Mouse (Mus musculus) spleen, adult 18-20 months (tissue): ENCODE data around the gene Cacna1i.

Experiments used
- DNase-seq, 2 experiments: peaks; one replicate each; pipeline ENCODE4 v3.0.0; 2022; ENCODE audit warnings: mixed read lengths in 2 of 2

Cacna1i gene

DNA sequence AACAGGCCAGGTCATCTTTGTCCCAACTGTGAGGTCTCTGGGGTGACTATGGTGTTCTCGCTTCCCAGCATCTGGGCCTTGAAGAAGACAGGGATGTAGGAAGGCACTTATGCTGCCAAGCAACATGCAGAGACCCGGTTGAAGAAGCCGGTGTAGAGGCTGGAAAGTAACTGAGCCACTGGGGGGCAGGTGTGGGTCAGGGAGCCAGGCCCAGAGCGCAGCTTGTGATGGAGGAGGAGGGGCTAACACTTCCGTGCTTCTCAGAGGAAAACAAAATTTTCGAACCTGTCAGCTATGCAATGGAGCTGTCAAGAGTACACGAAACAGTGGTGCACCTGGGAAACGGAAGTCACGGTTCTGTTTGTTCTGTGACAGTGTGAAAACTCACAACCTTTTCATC, 9.9 kb upstream of the Cacna1i start:
- no peak for DNase-seq

DNA sequence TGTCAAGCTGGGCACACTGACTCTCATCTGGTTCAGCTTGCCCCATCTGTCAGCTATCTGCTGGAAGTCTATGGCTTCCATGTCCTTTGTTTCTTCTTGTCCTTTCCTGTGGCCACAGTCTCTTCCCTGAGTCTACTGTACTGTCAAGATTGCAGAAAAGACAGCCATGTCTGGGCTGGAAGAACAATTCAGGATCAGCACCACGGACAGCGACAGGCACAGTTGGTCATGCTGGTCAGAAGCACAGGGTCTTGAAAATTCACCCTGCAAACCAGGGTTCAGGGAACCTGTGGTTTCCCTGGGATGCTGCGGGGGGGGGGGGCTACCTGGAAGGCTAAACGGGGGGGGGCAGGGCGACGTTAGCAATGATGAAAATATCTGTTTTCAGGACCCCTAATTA, 9.4 kb upstream of the Cacna1i start:
- DNase-seq: peak in 1 of 2 experiments; percentile 45

DNA sequence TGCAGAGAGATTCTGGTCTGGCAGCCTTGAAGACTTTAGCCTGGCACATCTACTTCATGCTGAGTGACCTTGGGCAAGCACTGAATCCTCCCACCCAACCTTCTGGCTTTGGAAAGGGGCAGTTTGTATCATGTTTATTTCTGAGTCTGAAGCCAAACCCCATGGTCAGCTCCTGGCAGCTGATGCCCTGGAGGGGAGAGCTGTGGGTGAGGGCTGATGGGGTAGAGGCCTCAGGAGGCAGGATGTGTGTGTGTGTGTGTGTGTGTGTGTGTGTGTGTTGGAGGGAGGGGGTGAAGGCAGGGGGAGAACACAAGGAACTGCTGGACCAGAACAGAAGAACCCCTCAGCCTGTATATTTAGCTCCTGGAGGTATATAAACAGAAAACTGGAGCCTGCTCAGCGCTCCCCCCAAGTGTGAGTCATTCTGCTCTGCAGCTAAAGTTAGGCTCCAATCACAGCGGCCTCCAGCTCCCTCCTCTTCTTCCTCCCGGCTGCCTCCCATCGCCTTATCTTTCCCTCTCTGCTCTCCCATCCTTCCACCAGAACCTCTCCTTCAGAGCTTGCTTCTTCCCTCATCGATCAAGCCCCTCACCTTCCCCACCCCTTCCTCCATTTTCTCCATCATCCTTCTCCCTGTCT, 8.8 kb upstream of the Cacna1i start:
- no peak for DNase-seq

DNA sequence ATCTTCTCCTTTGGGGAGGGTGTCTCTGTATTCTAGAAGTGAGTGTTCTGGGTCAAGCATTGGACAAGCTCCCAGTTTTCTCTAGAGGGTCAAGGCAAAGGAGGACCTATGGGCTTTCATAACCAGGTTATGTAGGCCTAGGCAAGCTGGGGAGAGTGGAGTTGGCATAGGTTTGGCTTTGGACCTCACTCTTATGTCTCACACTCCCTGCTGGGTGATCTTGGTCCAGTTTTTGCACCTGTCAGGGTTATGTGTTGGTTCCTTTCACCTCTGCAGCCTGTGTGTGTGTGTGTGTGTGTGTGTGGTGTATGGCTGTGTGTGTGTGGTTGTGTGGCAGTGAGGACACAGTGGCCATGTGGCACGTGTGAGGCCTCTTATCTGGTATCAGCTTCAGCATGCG, 8.0 kb upstream of the Cacna1i start:
- no peak for DNase-seq

DNA sequence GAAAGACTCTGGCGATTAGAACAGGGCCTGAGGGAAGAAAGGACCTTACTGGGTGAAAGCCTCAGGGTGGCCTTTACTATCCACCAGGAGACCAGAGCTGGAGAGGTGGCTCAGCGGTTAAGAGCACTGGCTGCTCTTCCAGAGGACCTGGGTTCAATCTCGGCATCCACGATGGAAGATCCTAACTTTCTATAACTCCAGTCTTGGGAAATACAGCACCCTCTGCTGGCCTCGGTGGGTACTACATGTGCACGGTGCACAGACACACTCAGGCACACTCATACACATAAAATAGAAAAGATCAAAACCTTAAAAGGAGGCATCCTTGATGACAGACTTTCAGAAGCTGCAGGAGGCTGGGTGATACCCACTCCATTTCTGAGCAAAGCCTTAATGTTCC, 6.4 kb upstream of the Cacna1i start:
- peak in 1 of 2 experiments; percentile 40 for DNase-seq

DNA sequence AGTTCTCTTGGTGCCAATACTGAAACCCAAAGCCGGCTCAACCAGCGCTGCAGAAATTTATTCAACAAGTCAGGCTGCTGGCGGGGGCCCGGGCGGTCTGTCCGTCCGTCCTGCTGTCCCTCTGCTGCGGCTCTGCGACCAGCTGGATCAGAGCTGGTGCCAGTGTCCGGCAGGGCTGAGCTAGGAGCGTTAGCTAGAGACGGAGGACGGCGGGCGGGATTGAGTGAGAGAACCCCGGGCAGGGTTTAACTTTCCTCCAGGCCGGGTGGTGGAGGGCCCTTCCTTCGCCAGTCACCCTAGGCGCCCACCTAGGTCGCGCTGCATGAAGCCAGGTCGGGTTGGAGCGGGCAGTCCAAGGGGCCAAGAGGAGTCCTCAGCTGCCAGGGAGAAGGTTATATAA, 998 bp downstream of the Cacna1i start:
- no peak for DNase-seq

DNA sequence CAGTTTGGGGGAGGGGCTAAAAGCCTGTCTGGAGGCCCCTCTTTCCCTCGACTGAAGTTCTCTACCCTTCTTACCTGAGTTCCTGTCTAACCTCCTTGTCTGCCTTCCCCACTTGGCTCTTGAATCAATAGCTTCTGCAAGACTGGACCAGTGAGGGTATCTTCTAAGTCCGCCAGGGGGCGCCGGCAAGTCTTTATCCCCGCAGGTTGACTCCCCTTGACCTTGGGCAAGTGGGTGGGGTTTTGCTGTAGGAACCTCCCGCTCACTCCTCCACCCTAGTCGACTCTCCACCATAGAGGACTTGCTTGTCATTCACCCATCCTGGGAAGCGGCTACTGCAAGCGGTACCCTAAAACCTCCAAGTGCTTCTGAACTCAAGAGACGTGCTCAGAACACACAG, 2.4 kb downstream of the Cacna1i start:
- DNase-seq: peak; percentile 66 to 85

DNA sequence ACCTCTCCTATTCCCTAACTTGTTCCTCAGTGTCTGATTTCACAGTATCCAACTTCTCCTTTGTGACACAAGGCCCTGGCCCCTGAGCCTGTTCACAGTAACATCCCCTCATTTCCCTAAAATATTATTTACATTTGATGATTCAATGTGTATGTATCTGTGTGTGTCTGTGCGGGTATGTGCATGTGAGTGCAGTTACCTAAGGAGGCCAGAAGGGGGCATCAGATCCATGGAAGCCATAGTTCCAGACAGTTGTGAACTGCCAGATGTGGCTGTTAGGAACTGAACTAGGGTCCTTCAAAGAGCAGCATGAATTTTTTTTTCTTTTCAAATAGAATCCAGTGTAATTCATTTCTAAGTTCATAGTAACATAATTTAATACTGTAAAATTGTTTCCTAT, 10.1 kb downstream of the Cacna1i start:
- no peak for DNase-seq

DNA sequence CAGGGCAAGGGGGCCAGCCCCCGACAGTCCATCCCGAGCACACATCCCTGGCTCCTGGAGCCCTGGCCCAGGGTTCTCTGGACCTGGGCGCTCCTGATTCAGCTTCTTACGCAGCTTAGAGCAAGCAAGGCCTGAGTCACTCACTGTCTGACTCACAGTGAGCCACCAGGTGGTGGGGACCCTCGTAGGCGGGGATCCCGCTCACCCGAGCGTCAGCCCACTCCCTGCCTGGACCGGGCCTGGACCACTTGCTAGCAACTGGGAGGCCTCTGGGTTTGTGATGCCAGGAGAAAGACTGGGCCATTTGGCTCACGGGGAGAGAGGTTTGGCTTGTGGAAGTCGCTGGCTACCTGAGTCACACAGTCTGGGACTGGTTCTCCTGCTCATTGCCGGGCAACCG, 16.7 kb downstream of the Cacna1i start:
- no peak for DNase-seq

DNA sequence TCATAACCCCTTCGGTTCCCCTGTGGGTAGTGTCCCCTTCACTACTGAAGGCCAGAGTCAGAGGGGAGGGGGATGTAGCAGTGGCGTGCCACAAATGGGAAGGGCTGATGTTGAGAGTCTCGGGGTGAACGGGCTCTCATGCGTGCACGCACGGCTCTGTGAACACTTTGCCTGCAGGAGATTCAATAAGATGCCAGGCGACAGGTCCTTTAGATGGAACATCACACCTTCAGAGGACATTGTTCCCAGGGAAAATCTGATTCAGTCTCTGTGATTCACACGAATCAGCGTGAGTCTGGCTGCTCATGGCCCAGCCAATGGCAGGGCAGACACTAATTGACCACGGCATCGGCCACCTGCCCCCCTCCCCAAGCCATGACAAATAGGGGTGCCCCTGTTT, 17.1 kb downstream of the Cacna1i start:
- DNase-seq: no peak

DNA sequence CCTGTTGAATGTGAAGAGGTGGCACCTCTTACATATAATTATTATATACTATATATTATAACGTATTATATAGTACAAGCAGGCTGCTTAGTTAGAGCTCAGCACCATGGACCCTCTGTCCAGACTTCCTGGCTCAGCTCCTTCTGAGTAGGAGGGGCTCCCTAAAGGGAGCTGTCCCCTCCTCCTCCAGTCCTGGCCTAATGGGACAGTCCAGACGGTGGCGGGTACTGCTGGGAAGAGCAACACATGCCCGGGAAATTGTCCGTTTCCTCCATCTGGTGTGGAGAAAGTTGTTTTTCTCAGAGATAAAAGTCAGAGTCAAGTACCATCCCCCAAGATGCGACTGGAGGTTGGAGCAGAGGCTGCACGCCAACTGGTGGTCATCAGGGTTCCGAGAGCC, 19.1 kb downstream of the Cacna1i start:
- no peak for DNase-seq

DNA sequence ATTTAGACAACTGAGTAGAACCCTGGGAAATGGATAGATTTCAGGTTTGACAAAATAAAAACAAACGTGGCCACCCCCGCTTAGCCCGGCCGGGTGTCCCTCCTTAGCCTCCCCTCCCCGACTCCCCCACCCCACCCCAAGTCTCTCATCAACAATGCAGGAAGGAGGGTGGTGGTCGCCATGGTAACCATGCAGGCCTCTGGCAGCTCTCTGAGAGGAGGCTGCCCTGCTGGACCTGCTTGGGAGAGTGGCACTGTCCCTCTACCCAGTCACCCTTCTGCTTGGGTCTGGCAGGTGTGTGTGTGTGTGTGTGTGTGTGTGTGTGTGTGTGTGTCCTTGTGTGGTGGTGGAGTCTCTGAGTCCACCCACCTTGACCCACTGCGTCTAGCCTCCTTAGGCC, 27.7 kb downstream of the Cacna1i start:
- DNase-seq: no peak

DNA sequence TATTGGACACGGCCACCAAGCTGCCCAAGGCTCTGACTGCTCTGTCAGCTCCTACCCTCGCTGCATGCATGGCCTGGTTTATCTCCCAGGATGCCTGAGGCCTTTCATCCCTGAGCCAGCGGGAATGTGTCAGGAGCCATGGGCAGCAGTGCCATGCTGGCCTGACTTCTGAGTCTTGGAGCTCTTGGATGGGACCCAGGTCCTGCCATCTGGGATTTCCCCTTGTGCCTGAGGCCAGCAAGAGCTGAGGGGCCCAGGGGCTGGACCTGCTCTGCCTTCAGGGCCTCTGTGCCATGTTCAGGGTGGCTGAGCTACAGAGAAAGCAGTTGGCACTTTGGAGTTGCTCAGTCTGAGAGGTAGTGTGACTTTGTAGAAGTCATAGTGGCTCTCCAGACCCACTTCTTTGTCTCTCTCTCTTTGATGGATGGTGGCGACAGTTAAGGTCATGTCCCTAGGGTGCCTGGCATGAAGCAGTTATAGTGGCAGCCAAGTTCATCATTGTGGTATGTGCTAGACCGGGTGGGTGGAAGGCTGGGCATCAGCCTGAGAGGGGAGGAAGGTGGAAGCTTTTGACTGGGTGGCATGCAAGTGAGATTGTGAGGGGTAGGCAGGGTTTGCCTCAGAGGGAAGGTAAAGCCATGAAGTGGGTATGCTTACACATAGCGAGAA, 30.1 kb downstream of the Cacna1i start:
- no peak for DNase-seq

DNA sequence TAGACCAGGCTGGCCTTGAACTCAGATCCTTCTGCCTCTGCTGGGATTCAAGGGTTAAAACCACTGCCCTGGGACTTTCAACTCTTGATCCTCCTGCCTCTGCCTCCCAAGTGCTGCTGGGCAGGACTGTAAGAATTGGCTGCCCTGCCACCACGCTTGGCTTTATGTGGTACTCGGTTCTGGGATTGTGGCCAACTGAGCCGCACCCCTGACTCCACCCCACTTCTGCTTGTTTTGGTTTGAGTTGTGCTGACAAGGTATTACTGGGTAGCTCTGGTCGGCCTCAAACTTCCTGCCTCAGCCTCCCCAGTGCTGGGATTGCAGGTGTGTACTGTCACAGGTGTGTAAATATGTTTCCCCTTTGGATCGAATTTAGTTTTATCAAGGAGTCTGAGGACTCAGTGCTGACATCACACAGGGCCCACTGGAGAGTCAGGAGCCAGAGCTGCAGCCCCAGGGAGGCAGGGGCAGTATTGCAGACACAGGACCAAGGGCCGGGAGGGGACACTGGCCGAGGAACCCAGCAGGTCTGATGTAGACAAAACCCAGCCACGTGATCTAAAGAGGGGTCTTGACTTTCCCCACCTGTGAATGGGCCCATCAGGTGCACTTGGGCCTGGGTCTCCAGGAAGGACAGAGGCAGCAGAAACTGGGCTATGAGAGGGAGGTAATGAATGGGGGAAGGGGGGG, 30.9 kb downstream of the Cacna1i start:
- peak; percentile 30 to 34 for DNase-seq

DNA sequence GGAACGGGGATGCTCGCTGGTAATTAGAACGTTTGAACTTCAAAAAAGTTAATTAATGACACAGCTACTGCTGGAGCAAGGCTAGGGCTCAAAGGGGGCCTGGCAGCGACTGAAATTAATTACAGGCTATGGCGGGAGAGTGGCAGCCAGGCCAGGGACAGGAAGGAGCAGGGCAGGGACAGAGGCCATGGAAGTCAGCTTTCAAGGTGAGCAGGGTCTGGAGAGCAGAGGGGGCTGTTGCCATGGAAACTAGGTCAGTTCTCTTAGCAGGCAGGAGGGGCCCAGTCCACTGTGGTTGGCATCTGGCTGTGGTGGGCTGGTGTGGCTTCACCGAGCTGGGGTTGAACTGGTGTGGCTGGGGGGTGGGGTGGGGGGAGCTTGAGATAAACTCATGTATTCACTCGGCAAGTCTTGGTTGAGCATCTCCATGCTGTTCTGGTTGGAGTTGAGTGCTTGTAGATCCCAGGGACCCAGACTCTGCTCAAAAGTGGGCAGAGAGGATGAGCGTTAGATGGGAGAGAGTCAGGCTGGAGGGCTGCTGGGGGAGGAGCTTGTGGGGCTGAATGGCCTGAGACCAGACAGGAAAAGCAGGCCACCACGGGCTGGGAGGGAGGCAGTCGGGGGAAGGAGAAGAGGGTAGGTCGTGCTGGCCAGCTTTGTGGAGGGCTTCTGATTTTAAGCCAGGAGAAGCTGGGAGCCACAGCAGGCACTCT, 31.7 kb downstream of the Cacna1i start:
- DNase-seq: peak in 1 of 2 experiments; percentile 17

DNA sequence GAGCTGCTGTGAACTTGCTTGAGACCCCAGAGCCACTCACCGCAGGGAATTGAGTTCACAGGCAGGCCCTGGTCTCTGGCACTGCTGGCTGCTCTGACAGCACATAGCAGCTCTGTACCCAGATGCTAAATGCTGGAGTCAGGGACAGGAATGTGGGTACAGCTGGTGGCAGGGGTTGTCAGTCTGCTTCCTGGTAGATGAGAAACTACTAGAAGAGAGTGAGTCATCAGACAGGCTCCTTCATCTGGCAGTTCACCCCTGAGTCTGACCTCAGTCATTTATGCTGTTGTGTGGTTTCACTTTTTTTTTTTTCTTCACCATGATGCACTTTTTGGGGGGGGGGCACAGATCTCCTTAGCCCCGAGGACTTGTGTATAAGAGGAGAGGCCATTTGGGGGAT, 32.3 kb downstream of the Cacna1i start:
- DNase-seq: no peak

DNA sequence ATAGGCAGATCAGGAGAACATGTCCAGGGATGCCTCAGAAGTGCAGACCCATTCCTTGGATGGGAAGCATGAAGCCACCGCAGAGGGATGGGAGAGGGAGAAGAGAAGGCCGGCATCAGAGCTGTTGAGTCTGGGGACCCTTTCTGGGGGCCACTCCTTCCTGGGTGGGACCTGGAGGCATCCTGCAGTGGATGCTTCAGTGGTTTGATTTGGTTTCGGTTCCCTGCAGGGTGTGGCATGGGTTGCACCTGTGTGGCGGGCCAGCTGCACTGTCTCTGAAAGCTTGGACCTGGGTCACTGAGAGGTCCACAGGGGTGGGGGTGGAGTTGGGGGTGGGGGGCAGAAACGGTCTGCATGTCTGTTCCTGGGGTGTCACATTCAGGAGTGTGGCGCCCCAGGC, 32.9 kb downstream of the Cacna1i start:
- DNase-seq: peak; percentile 51 to 61

DNA sequence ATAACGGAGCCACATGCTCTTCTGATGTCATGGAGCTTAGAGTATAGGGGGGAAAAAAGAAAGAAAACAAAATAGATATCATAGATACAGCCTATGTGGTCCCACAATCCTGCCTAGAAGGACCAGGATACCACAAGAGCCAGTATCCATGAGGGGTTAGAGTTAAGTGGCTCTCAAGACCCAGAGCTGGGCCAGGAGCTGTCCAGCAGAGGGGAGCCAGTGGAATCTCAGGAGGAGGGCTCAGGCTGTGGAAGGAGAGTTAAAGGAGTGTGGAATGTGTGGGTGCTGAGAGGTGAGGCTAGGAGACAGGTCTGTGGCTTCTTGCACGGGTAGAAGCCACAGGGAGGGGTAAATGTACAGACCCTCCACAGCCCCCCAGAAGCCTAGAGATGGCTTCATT, 38.2 kb downstream of the Cacna1i start:
- DNase-seq: no peak

DNA sequence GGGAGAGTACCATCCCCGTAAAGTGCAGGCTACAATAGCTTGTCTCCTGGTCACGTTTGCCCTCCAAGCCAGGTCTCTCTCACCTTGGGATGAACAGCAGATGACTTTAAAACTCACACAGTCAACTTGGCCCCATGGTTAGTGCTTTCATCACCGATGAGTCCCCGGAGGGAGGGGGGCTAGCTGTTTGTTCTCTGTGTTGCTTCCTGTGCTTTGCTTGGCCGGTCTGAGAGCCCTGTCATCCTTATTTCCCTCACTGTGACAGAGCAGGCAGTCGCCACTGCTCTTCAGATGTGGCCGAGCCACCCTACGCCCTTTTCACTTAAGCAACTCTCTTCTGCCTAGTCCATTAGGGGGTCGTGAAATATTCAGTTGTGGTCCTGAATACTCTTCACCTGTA, 38.7 kb downstream of the Cacna1i start:
- peak; percentile 47 to 51 for DNase-seq

DNA sequence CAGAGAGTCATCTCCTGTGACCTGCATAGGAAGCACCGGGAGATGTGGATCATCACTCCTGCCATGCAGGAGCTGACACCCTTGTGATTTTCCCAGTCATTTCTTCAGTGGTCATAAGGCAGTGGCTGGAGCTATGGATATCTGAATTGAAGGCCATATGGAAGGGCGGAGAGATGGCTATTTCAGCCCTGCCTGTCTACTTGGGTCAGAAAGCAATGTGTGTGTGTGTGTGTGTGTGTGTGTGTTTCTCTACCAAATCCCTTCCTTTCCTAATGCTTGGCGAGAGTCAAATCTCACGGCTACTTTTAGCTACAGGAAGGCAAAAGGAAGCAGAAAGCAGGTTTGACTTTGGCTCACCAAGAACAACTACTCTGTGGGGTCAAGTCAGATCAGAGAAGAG, 39.9 kb downstream of the Cacna1i start:
- DNase-seq: no peak

DNA sequence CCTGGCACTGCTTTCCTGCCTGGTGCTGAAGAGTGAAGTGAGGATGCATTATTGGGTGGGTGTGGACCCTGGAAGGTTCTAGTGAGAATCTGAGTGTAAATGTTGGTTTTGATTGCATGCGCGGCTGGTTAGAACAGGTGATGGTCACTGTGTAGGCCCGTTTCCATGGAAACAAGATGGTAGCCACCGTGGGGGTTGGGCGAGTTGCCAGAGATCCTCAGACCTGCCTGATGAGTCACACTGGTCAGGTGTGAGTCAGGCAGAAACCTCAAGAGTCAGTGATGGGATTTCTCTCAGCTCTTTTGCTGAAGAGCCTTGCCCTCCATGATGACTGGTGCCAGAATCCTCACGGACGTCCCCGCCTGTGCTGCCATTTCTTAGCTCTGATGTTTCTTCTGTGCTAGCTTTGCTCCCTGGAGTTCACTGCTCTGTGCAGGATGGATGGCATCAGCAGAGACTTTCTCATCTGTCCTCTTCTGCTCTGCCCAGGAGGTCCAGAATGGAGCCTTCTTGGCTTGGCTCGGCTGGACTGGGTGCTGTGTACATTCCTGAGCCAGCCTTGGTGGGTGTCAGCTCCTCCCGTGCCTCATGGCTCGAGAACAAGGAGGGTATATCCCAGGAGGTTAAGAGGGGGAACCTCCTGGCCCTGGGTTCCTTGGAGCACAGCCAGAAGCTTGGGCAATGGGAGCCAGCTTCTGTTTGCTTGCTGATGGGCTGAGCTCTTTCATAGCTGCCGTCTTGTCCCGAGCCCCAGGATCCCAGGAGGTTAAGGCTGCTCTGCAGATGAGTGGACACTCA, 40.9 kb downstream of the Cacna1i start:
- no peak for DNase-seq

DNA sequence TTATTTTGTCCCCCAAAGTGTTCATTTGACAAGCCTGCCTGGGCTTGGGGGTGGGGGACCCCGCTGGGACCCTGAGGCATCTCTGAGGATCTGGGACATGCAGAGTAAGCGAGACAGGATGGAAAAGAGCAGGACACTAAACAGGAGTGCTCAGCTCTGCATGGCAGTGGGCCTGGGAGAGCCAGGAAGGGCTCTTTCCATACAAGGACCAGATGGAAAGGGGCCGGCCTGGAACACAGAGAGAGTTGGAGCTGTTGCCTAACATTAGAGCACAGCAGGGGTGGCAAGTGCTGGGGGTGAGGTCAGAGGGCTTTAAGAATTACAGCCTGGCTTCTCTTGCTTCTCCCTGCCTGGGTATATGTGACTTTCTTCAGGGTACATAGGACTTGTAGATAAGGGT, 43.2 kb downstream of the Cacna1i start:
- DNase-seq: no peak

DNA sequence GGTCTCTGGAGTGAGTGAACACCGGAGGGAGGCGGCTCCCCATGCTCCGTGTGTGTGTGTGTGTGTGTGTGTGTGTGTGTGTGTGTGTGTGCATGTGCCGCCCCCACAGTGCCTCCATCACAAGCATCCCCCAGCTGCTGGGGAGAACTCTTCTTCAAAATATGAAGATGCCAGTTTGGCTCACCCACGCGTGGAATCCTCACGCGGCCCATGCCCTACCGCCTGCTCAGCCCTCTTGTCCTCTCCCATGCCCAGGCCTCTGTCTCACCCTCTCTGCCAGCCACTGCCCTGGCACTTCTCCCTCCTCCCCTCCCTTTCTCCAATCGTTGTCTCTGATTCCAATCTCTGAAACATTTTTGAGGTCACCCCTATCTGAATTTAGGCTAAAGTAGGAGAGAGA, 47.7 kb downstream of the Cacna1i start:
- no peak for DNase-seq
